Mouse (Mus musculus) cortical plate, adult 2 months (tissue): ENCODE measurements around the gene Usp50.

Experiments used
- CTCF ChIP-seq: fragments of 200-500 bp; IDR thresholded peaks from 2 replicates; pipeline ENCODE4 v1.5.1; 2011; ENCODE audit warnings: mild to moderate bottlenecking, control low read depth, low read length; ENCODE audit not compliant: insufficient read depth; ENCODE audit errors: extremely low read depth
- POLR2A ChIP-seq: fragments of 200-500 bp; IDR thresholded peaks from 2 replicates; pipeline ENCODE4 v1.6.1; 2011; ENCODE audit warnings: mild to moderate bottlenecking, low read length, control low read depth; ENCODE audit not compliant: insufficient read depth; ENCODE audit errors: extremely low read depth

DNA sequence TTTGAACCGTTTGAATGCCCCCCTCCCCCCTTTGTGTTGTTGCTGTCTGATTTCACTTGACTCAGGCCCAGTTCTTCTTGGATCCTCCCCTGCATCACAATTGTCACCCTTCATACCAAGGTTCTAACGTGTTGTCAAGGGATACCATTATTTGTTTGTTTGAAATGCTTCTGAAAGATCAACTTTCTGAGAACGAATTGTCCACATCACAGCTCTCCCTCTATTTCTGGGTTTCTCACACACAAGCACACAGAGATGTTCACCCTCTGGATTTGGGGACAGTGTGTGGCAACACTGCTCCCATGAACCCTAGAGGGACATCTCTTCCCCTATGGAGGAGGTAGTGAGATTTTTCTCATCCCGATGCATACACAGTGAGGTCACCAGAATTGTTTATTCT is at the start of gene Usp50:
- TF ChIP-seq POLR2A (no peak), CTCF (no peak)
